Mouse (Mus musculus): Measurements from ENCODE around the gene Eef1e1.

- TF ChIP-seq POLR2A (IDR thresholded peaks at IDR 0.05; ENCODE audit: insufficient read depth, low read length) = no peak
- TF ChIP-seq CTCF (IDR thresholded peaks at IDR 0.05; ENCODE audit: low read depth, low read length) = peak; percentile 78
- no peak for TF ChIP-seq EP300 (IDR thresholded peaks at IDR 0.05; ENCODE audit: insufficient read depth, low read depth, low read length)
Measured at GRCm38 (mm10) chr13:38668514-38668913, 9.7 kb upstream of the Eef1e1 start.
